Mouse (Mus musculus) midbrain, embryonic 10.5 days (tissue): ENCODE data around the gene Efhd2. TPM values are rescaled to one million over a fixed set of nuclear protein-coding genes. Genes with fewer than 3 reads are reported as not detected.

Experiments used
- DNase-seq: peaks from one replicate; pipeline ENCODE4 v3.0.0-alpha.2; 2017; ENCODE audit warnings: low spot score
- H3K27ac ChIP-seq: fragments of 300-500 bp; sonication (generic); replicated peaks from 2 replicates; pipeline ENCODE4 v1.5.1; 2016; ENCODE audit warnings: mild to moderate bottlenecking
- H3K27me3 ChIP-seq: fragments of 300-500 bp; sonication (generic); 2 replicates; pipeline ENCODE4 v1.6.1; 2016; ENCODE audit warnings: low read depth, mild to moderate bottlenecking; ENCODE audit not compliant: poor library complexity, severe bottlenecking
- H3K36me3 ChIP-seq: fragments of 300-500 bp; sonication (generic); 2 replicates; pipeline ENCODE4 v1.6.1; 2016; ENCODE audit warnings: mild to moderate bottlenecking, moderate library complexity
- H3K4me1 ChIP-seq: fragments of 300-500 bp; sonication (generic); 2 replicates; pipeline ENCODE4 v1.6.1; 2016
- H3K4me3 ChIP-seq: fragments of 300-500 bp; sonication (generic); 2 replicates; pipeline ENCODE4 v1.5.1; 2016; ENCODE audit warnings: mild to moderate bottlenecking, moderate library complexity
- H3K9me3 ChIP-seq: fragments of 300-500 bp; sonication (generic); replicated peaks from 2 replicates; pipeline ENCODE4 v1.6.1; 2016; ENCODE audit warnings: mild to moderate bottlenecking
- WGBS: fragments of 180-500 bp; shearing (Covaris S2); methylation state at CpG from one replicate; pipeline ENCODE4 v1.1.7; 2016; 5-methylcytosine and 5-hydroxymethylcytosine counted together
- polyA plus RNA-seq: library from polyadenylated mRNA; unstranded; fragments of >200 nt; fragmentation: Nextera tagmentation; extraction: Ambion mirVana; gene quantifications from 2 replicates; pipeline ENCODE4 v1.2.1, GENCODE M21; 2016

Efhd2 gene
- polyA plus RNA-seq, 1 experiment from 2014 or later, result 50.1 TPM

- H3K27ac ChIP-seq, result no peak overlapping the region
- no peaks in the 10 kb centered on the region for H3K27me3 ChIP-seq
- no peak for DNase-seq
- no peaks in the 10 kb centered on the region for H3K36me3 ChIP-seq
- 81% methylated on average over 7 of the region's 7 CpGs for WGBS
- H3K4me3 ChIP-seq, result no peak overlapping the region
- H3K4me1 ChIP-seq, result peaks cover 5% of the 10 kb centered on the region; the same call in 1 of the 2 replicates
- no peaks in the 10 kb centered on the region for H3K9me3 ChIP-seq
Measured at GRCm38 (mm10) chr4:141831361-141831760, 43.4 kb downstream of the Efhd2 start.

- H3K27me3 ChIP-seq, result no peaks in the 10 kb centered on the region
- DNase-seq, result no peak
- H3K9me3 ChIP-seq, result no peaks in the 10 kb centered on the region
- 57% methylated on average over 11 of the region's 11 CpGs for WGBS
- H3K4me1 ChIP-seq, result peaks cover 5% of the 10 kb centered on the region; the same call in 1 of the 2 replicates
- no peak overlapping the region for H3K4me3 ChIP-seq
- H3K27ac ChIP-seq, result no peak overlapping the region
- no peaks in the 10 kb centered on the region for H3K36me3 ChIP-seq
Measured at GRCm38 (mm10) chr4:141830381-141830780, 44.3 kb downstream of the Efhd2 start.

- H3K27me3 ChIP-seq, result no peaks in the 10 kb centered on the region
- DNase-seq, result no peak
- H3K4me1 ChIP-seq, result peaks cover 5% of the 10 kb centered on the region; the same call in 1 of the 2 replicates
- H3K4me3 ChIP-seq, result no peak overlapping the region
- 82% methylated on average over 4 of the region's 4 CpGs for WGBS
- H3K9me3 ChIP-seq, result no peaks in the 10 kb centered on the region
- H3K36me3 ChIP-seq, result no peaks in the 10 kb centered on the region
- no peak overlapping the region for H3K27ac ChIP-seq
Measured at GRCm38 (mm10) chr4:141828177-141828576, 46.5 kb downstream of the Efhd2 start.

GRCm38 (mm10) chr4:141827401-141827800 lies 47.3 kb downstream of the Efhd2 start:
- Histone ChIP-seq H3K4me3 (no peak overlapping the region), H3K27ac (no peak overlapping the region), H3K36me3 (no peaks in the 10 kb centered on the region), H3K27me3 (no peaks in the 10 kb centered on the region), H3K9me3 (no peaks in the 10 kb centered on the region), H3K4me1 (peaks cover 5% of the 10 kb centered on the region; the same call in 1 of the 2 replicates)
- WGBS, result 88% methylated on average over 2 of the region's 2 CpGs
- no peak for DNase-seq

- no peaks in the 10 kb centered on the region for H3K36me3 ChIP-seq
- WGBS, result 69% methylated on average over 5 of the region's 5 CpGs
- peaks cover 5% of the 10 kb centered on the region; the same call in 1 of the 2 replicates for H3K4me1 ChIP-seq
- no peak within 1 kb of the TSS for H3K4me3 ChIP-seq
- no peak for DNase-seq
- H3K9me3 ChIP-seq, result no peaks in the 10 kb centered on the region
- H3K27me3 ChIP-seq, result no peaks in the 10 kb centered on the region
- H3K27ac ChIP-seq, result no peak within 1 kb of the TSS
Measured at GRCm38 (mm10) chr4:141826060-141826459, 48.7 kb downstream of the Efhd2 start, which contains the start of gene Cela2a. TSS of gene Cela2a (minus strand) at chr4:141826160.

- H3K27me3 ChIP-seq, result no peaks in the 10 kb centered on the region
- no peak for DNase-seq
- WGBS, result 68% methylated on average over 3 of the region's 3 CpGs
- H3K9me3 ChIP-seq, result no peaks in the 10 kb centered on the region
- H3K36me3 ChIP-seq, result no peaks in the 10 kb centered on the region
- no peak overlapping the region for H3K27ac ChIP-seq
- H3K4me1 ChIP-seq, result no peaks in the 10 kb centered on the region; the same call in 1 of the 2 replicates
- H3K4me3 ChIP-seq, result no peak overlapping the region
Measured at GRCm38 (mm10) chr4:141822979-141823378, 51.7 kb downstream of the Efhd2 start.

- DNase-seq, result no peak
- H3K27ac ChIP-seq, result no peak overlapping the region
- no peaks in the 10 kb centered on the region for H3K27me3 ChIP-seq
- H3K36me3 ChIP-seq, result no peaks in the 10 kb centered on the region
- peaks cover 8% of the 10 kb centered on the region for H3K4me1 ChIP-seq
- H3K4me3 ChIP-seq, result no peak overlapping the region
- 79% methylated on average over 10 of the region's 10 CpGs for WGBS
- H3K9me3 ChIP-seq, result no peaks in the 10 kb centered on the region
Measured at GRCm38 (mm10) chr4:141822089-141822488, 52.6 kb downstream of the Efhd2 start.

- Histone ChIP-seq H3K4me1 (peaks cover 13% of the 10 kb centered on the region), H3K27ac (no peak overlapping the region), H3K9me3 (no peaks in the 10 kb centered on the region), H3K36me3 (no peaks in the 10 kb centered on the region), H3K4me3 (no peak overlapping the region), H3K27me3 (no peaks in the 10 kb centered on the region)
- WGBS, result 82% methylated on average over 3 of the region's 3 CpGs
- no peak for DNase-seq
Measured at GRCm38 (mm10) chr4:141821178-141821577, 53.5 kb downstream of the Efhd2 start.

- Histone ChIP-seq H3K9me3 (no peaks in the 10 kb centered on the region), H3K27ac (no peak overlapping the region), H3K27me3 (no peaks in the 10 kb centered on the region), H3K4me1 (peaks cover 16% of the 10 kb centered on the region), H3K36me3 (peaks cover 17% of the 10 kb centered on the region), H3K4me3 (no peak overlapping the region)
- no peak for DNase-seq
- WGBS, result 94% methylated on average over 7 of the region's 7 CpGs
Measured at GRCm38 (mm10) chr4:141819316-141819715, 55.4 kb downstream of the Efhd2 start.

GRCm38 (mm10) chr4:141818861-141819260 lies 55.9 kb downstream of the Efhd2 start:
- H3K9me3 ChIP-seq, result no peaks in the 10 kb centered on the region
- DNase-seq, result no peak
- WGBS, result 91% methylated on average over 13 of the region's 13 CpGs

GRCm38 (mm10) chr4:141817706-141818105 lies 57.0 kb downstream of the Efhd2 start:
- 55% methylated on average over 10 of the region's 10 CpGs for WGBS
- no peak for DNase-seq
- no peaks in the 10 kb centered on the region for H3K9me3 ChIP-seq
- H3K36me3 ChIP-seq, result peaks cover 33% of the 10 kb centered on the region
- no peak overlapping the region for H3K27ac ChIP-seq
- no peak overlapping the region for H3K4me3 ChIP-seq
- no peaks in the 10 kb centered on the region for H3K27me3 ChIP-seq
- peaks cover 16% of the 10 kb centered on the region for H3K4me1 ChIP-seq

More at GRCm38 (mm10) chr4:141818861-141819260, 55.9 kb downstream of the Efhd2 start:
- H3K27me3 ChIP-seq, result no peaks in the 10 kb centered on the region
- H3K36me3 ChIP-seq, result peaks cover 21% of the 10 kb centered on the region
- H3K4me3 ChIP-seq, result no peak overlapping the region
- H3K27ac ChIP-seq, result no peak overlapping the region
- H3K4me1 ChIP-seq, result peaks cover 16% of the 10 kb centered on the region

GRCm38 (mm10) chr4:141816776-141817655 lies 57.7 kb downstream of the Efhd2 start:
- Histone ChIP-seq H3K4me1 (peaks cover 16% of the 10 kb centered on the region), H3K4me3 (no peak overlapping the region), H3K36me3 (peaks cover 40% of the 10 kb centered on the region), H3K27me3 (no peaks in the 10 kb centered on the region), H3K27ac (peak overlapping the region; percentile 70), H3K9me3 (no peaks in the 10 kb centered on the region)
- no peak for DNase-seq
- WGBS, result 68% methylated on average over 14 of the region's 14 CpGs

GRCm38 (mm10) chr4:141816267-141816666 lies 58.5 kb downstream of the Efhd2 start:
- H3K27ac ChIP-seq, result 0 out of 2 replicates have a peak overlapping the region, but pooled peaks have one; percentile 61

More at GRCm38 (mm10) chr4:141816267-141816666, 58.5 kb downstream of the Efhd2 start:
- H3K9me3 ChIP-seq, result no peaks in the 10 kb centered on the region
- 83% methylated on average over 7 of the region's 7 CpGs for WGBS
- peaks cover 47% of the 10 kb centered on the region for H3K36me3 ChIP-seq
- H3K27me3 ChIP-seq, result no peaks in the 10 kb centered on the region
- DNase-seq, result no peak
- H3K4me1 ChIP-seq, result peaks cover 16% of the 10 kb centered on the region
- no peak overlapping the region for H3K4me3 ChIP-seq
